Mouse (Mus musculus) forebrain, embryonic 12.5 days (tissue): ENCODE results near the gene Ptprg. TPM values are rescaled to one million over a fixed set of nuclear protein-coding genes. Genes with fewer than 3 reads are reported as not detected.
A peak's percentile ranks its signal among the peaks of the same experiment; 100 is the strongest.
"Not testable (repeated sequence)": the region's sequence is repeated elsewhere in the genome, so short reads cannot be mapped to it uniquely, and the experiment has no call there.

Experiments used
- ATAC-seq: fragments of 200-750 bp; cut with Nextera tagmentation; 2 replicates; pipeline ENCODE4 v1.8.0; 2017; ENCODE audit warnings: moderate TSS enrichment; ENCODE audit not compliant: low FRiP score
- H3K27ac ChIP-seq: fragments of 300-500 bp; sonication (generic); 2 replicates; pipeline ENCODE4 v1.5.1; 2016; ENCODE audit warnings: mild to moderate bottlenecking
- H3K27me3 ChIP-seq: fragments of 300-500 bp; sonication (generic); 2 replicates; pipeline ENCODE4 v1.6.1; 2016; ENCODE audit warnings: mild to moderate bottlenecking
- H3K36me3 ChIP-seq: fragments of 300-500 bp; sonication (generic); replicated peaks from 2 replicates; pipeline ENCODE4 v1.6.1; 2016; ENCODE audit warnings: mild to moderate bottlenecking
- H3K4me1 ChIP-seq: fragments of 300-500 bp; sonication (generic); 2 replicates; pipeline ENCODE4 v1.6.1; 2016
- H3K4me2 ChIP-seq: fragments of 300-500 bp; sonication (generic); 2 replicates; pipeline ENCODE4 v1.6.1; 2016; ENCODE audit warnings: mild to moderate bottlenecking, moderate library complexity
- H3K4me3 ChIP-seq: fragments of 300-500 bp; sonication (generic); replicated peaks from 2 replicates; pipeline ENCODE4 v1.5.1; 2016; ENCODE audit warnings: mild to moderate bottlenecking
- H3K9ac ChIP-seq: fragments of 300-500 bp; sonication (generic); 2 replicates; pipeline ENCODE4 v1.6.1; 2016; ENCODE audit warnings: mild to moderate bottlenecking
- H3K9me3 ChIP-seq: fragments of 300-500 bp; sonication (generic); 2 replicates; pipeline ENCODE4 v1.6.1; 2016
- WGBS: fragments of 180-500 bp; shearing (Covaris S2); methylation state at CpG from one replicate; pipeline ENCODE4 v1.1.7; 2016; 5-methylcytosine and 5-hydroxymethylcytosine counted together
- polyA plus RNA-seq: library from polyadenylated mRNA; unstranded; fragments of >200 nt; fragmentation: Nextera tagmentation; extraction: Ambion mirVana; gene quantifications from 2 replicates; pipeline ENCODE4 v1.2.1, GENCODE M21; 2016

Ptprg gene
- polyA plus RNA-seq, 1 experiment from 2014 or later: 44.9 TPM

GRCm38 (mm10) chr14:11938912-11939311, 385.6 kb downstream of the Ptprg start:
- H3K4me1 ChIP-seq: no peaks in the 10 kb centered on the region; the same call in 1 of the 2 replicates
- WGBS: 84% methylated on average over 4 of the region's 4 CpGs
- no peak for ATAC-seq
- H3K9me3 ChIP-seq: no peaks in the 10 kb centered on the region
- no peaks in the 10 kb centered on the region for H3K36me3 ChIP-seq
- H3K9ac ChIP-seq: no peak overlapping the region
- no peak overlapping the region for H3K4me2 ChIP-seq
- no peak overlapping the region for H3K4me3 ChIP-seq
- H3K27me3 ChIP-seq: no peaks in the 10 kb centered on the region
- no peak overlapping the region for H3K27ac ChIP-seq

GRCm38 (mm10) chr14:11941989-11942514, 388.7 kb downstream of the Ptprg start:
- no peak for ATAC-seq
- H3K9me3 ChIP-seq: no peaks in the 10 kb centered on the region

GRCm38 (mm10) chr14:11950379-11950778, 397.0 kb downstream of the Ptprg start:
- Histone ChIP-seq H3K36me3 (no peaks in the 10 kb centered on the region), H3K4me2 (no peak overlapping the region), H3K4me3 (no peak overlapping the region), H3K9ac (no peak overlapping the region), H3K9me3 (no peaks in the 10 kb centered on the region), H3K27me3 (peaks cover 7% of the 10 kb centered on the region; the same call in 1 of the 2 replicates), H3K27ac (no peak overlapping the region), H3K4me1 (no peaks in the 10 kb centered on the region)
- WGBS: 86% methylated on average over 6 of the region's 6 CpGs
- ATAC-seq: no peak

More at GRCm38 (mm10) chr14:11941989-11942514, 388.7 kb downstream of the Ptprg start:
- 67% methylated on average over 5 of the region's 5 CpGs for WGBS
- no peaks in the 10 kb centered on the region for H3K27me3 ChIP-seq
- no peak overlapping the region for H3K4me3 ChIP-seq
- H3K9ac ChIP-seq: no peak overlapping the region
- no peaks in the 10 kb centered on the region for H3K36me3 ChIP-seq
- H3K27ac ChIP-seq: no peak overlapping the region
- no peaks in the 10 kb centered on the region; the same call in 1 of the 2 replicates for H3K4me1 ChIP-seq
- no peak overlapping the region for H3K4me2 ChIP-seq

GRCm38 (mm10) chr14:11955020-11955882, 401.9 kb downstream of the Ptprg start:
- WGBS: 82% methylated on average over 6 of the region's 6 CpGs
- Histone ChIP-seq H3K4me2 (no peak overlapping the region), H3K4me1 (peaks cover 3% of the 10 kb centered on the region; the same call in 1 of the 2 replicates), H3K4me3 (no peak overlapping the region), H3K36me3 (no peaks in the 10 kb centered on the region), H3K27me3 (peaks cover 36% of the 10 kb centered on the region), H3K9ac (no peak overlapping the region), H3K9me3 (no peaks in the 10 kb centered on the region), H3K27ac (no peak overlapping the region)
- no peak for ATAC-seq

- peak; percentile 90 for ATAC-seq
- Histone ChIP-seq H3K9me3 (no peaks in the 10 kb centered on the region), H3K9ac (no peak overlapping the region), H3K4me1 (peaks cover 10% of the 10 kb centered on the region; the same call in 1 of the 2 replicates), H3K36me3 (no peaks in the 10 kb centered on the region), H3K27ac (no peak overlapping the region), H3K27me3 (peaks cover 52% of the 10 kb centered on the region), H3K4me2 (no peak overlapping the region), H3K4me3 (no peak overlapping the region)
- 34% methylated on average over 15 of the region's 15 CpGs for WGBS
Measured at GRCm38 (mm10) chr14:11960269-11961121, 407.2 kb downstream of the Ptprg start.

- Histone ChIP-seq H3K4me2 (no peak overlapping the region), H3K4me3 (no peak overlapping the region), H3K27ac (no peak overlapping the region), H3K27me3 (peaks cover 45% of the 10 kb centered on the region), H3K9ac (no peak overlapping the region), H3K36me3 (no peaks in the 10 kb centered on the region), H3K9me3 (no peaks in the 10 kb centered on the region), H3K4me1 (peaks cover 10% of the 10 kb centered on the region; the same call in 1 of the 2 replicates)
- 90% methylated on average over 5 of the region's 5 CpGs for whole genome bisulfite sequencing
- no peak for ATAC-seq
Measured at GRCm38 (mm10) chr14:11962101-11962500, 408.8 kb downstream of the Ptprg start.

- no peak overlapping the region for H3K9ac ChIP-seq
- no peak overlapping the region for H3K27ac ChIP-seq
- no peaks in the 10 kb centered on the region for H3K36me3 ChIP-seq
- 91% methylated on average over 8 of the region's 8 CpGs for WGBS
- no peak overlapping the region for H3K4me3 ChIP-seq
- H3K4me2 ChIP-seq: no peak overlapping the region
- ATAC-seq: no peak
- peaks cover 43% of the 10 kb centered on the region for H3K27me3 ChIP-seq
- H3K4me1 ChIP-seq: peaks cover 10% of the 10 kb centered on the region; the same call in 1 of the 2 replicates
- no peaks in the 10 kb centered on the region for H3K9me3 ChIP-seq
Measured at GRCm38 (mm10) chr14:11962561-11962960, 409.2 kb downstream of the Ptprg start.

- no peaks in the 10 kb centered on the region for H3K36me3 ChIP-seq
- H3K27ac ChIP-seq: no peak overlapping the region
- H3K4me3 ChIP-seq: no peak overlapping the region
- peaks cover 10% of the 10 kb centered on the region; the same call in 1 of the 2 replicates for H3K4me1 ChIP-seq
- H3K4me2 ChIP-seq: no peak overlapping the region
- 92% methylated on average over 10 of the region's 10 CpGs for WGBS
- no peaks in the 10 kb centered on the region for H3K9me3 ChIP-seq
- no peak for ATAC-seq
- peaks cover 36% of the 10 kb centered on the region for H3K27me3 ChIP-seq
- H3K9ac ChIP-seq: no peak overlapping the region
Measured at GRCm38 (mm10) chr14:11963791-11964190, 410.5 kb downstream of the Ptprg start.

- H3K36me3 ChIP-seq, H3K4me2 ChIP-seq, H3K9me3 ChIP-seq, H3K4me3 ChIP-seq, H3K27ac ChIP-seq, H3K9ac ChIP-seq, ATAC-seq: not testable (repeated sequence)
- WGBS: 86% methylated on average over 1 of the region's 1 CpGs
- Histone ChIP-seq H3K27me3 (peaks cover 30% of the 10 kb centered on the region), H3K4me1 (peaks cover 10% of the 10 kb centered on the region; the same call in 1 of the 2 replicates)
Measured at GRCm38 (mm10) chr14:11964326-11964725, 411.0 kb downstream of the Ptprg start.

- Histone ChIP-seq H3K27me3 (peaks cover 29% of the 10 kb centered on the region), H3K4me3 (no peak overlapping the region), H3K36me3 (no peaks in the 10 kb centered on the region), H3K4me1 (0 out of 2 replicates have a peak, but pooled peaks cover under 1% of the 10 kb centered on the region), H3K9ac (no peak overlapping the region), H3K27ac (no peak overlapping the region), H3K9me3 (no peaks in the 10 kb centered on the region), H3K4me2 (no peak overlapping the region)
- 45% methylated on average over 5 of the region's 5 CpGs for WGBS
- no peak for ATAC-seq
Measured at GRCm38 (mm10) chr14:11965878-11966277, 412.5 kb downstream of the Ptprg start.

GRCm38 (mm10) chr14:11981764-11982163, 428.4 kb downstream of the Ptprg start:
- ATAC-seq: no peak
- 90% methylated on average over 4 of the region's 4 CpGs for WGBS

GRCm38 (mm10) chr14:11983031-11983430, 429.7 kb downstream of the Ptprg start:
- ATAC-seq: peak; percentile 20; the same call in 1 of the 2 replicates
- Histone ChIP-seq H3K27ac (no peak overlapping the region), H3K9ac (no peak overlapping the region), H3K9me3 (no peaks in the 10 kb centered on the region), H3K4me1 (peaks cover 6% of the 10 kb centered on the region), H3K4me3 (no peak overlapping the region), H3K4me2 (no peak overlapping the region), H3K27me3 (no peaks in the 10 kb centered on the region), H3K36me3 (no peaks in the 10 kb centered on the region)
- WGBS: 59% methylated on average over 9 of the region's 9 CpGs

More at GRCm38 (mm10) chr14:11981764-11982163, 428.4 kb downstream of the Ptprg start:
- H3K36me3 ChIP-seq: no peaks in the 10 kb centered on the region
- H3K27me3 ChIP-seq: no peaks in the 10 kb centered on the region
- H3K4me3 ChIP-seq: no peak overlapping the region
- no peaks in the 10 kb centered on the region for H3K9me3 ChIP-seq
- no peak overlapping the region for H3K27ac ChIP-seq
- H3K9ac ChIP-seq: no peak overlapping the region
- H3K4me1 ChIP-seq: peaks cover 15% of the 10 kb centered on the region
- H3K4me2 ChIP-seq: no peak overlapping the region
